Mouse (Mus musculus) CH12.LX (cell line): ENCODE measurements around the gene Abt1.

Source experiments
- CHD2 ChIP-seq: IDR thresholded peaks from 2 replicates; pipeline ENCODE4 v1.6.1; 2011; ENCODE audit warnings: low read length, improper control_type of control experiment
- CTCF ChIP-seq, 2 experiments: IDR thresholded peaks in 1 of 2; conservative IDR thresholded peaks in 1 of 2; 2 replicates each; pipeline ENCODE4 v1.5.1; 2011 to 2012; ENCODE audit warnings: low read depth in 2 of 2, low read length in 2 of 2, improper control_type of control experiment in 1 of 2, inconsistent platforms in 1 of 2, mild to moderate bottlenecking in 1 of 2, moderate library complexity in 1 of 2
- NRF1 ChIP-seq: IDR thresholded peaks from 2 replicates; pipeline ENCODE4 v1.6.1; 2014; ENCODE audit warnings: low read depth, mild to moderate bottlenecking, inconsistent platforms, low read length, improper control_type of control experiment, moderate library complexity
- POLR2AphosphoS2 ChIP-seq: IDR thresholded peaks from 2 replicates; pipeline ENCODE4 v1.6.1; 2011; ENCODE audit warnings: low read depth, low read length, improper control_type of control experiment
- SIN3A ChIP-seq: IDR thresholded peaks from 2 replicates; pipeline ENCODE4 v1.6.1; 2012; ENCODE audit warnings: low read length, improper control_type of control experiment, inconsistent platforms

DNA sequence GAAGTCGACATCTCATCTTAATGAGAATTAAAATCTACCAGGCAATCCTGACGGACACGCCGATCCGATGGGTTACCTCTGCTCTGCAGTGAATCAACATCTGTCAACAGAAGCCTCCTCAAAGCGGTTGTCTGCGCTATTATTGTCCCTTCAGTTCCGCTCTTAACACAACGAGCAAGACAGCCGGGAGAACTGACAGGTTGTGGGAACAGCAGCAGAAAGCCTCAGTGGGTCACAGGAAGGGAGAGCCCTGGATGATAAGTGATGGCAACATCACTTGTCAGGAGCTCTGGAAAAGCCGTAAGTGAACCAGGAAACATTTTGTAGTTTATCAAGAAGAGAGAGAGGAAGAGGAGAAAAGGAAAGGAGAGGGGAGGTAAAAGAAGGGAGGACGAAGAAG, 12.0 kb upstream of the Abt1 start:
- TF ChIP-seq CTCF (conservative IDR thresholded peaks at IDR 0.05 in 1 of 2, IDR thresholded peaks at IDR 0.05 in 1 of 2; ENCODE audit: low read depth in 2 of 2, low read length in 2 of 2) (no peak), POLR2AphosphoS2 (no peak), NRF1 (no peak), SIN3A (no peak), CHD2 (no peak)
